Mouse (Mus musculus) C2C12 (cell line): ENCODE measurements around the gene Gm20708. TPM values are rescaled to one million over a fixed set of nuclear protein-coding genes. Genes with fewer than 3 reads are reported as not detected.

Experiments used
- H3K27me3 ChIP-seq: one replicate; pipeline ENCODE4 v1.6.1; 2011; ENCODE audit not compliant: control insufficient read depth, insufficient read depth, insufficient read length
- H3K36me3 ChIP-seq: one replicate; pipeline ENCODE4 v1.6.1; 2011; ENCODE audit not compliant: control insufficient read depth, insufficient read depth
- H3K4me3 ChIP-seq: one replicate; pipeline ENCODE4 v1.5.1; 2011; ENCODE audit warnings: mild to moderate bottlenecking, control low read depth; ENCODE audit not compliant: poor library complexity, insufficient read depth, severe bottlenecking
- H3K79me2 ChIP-seq: one replicate; pipeline ENCODE4 v1.6.1; 2011; ENCODE audit not compliant: control insufficient read depth, insufficient read depth
- H3K79me3 ChIP-seq: one replicate; pipeline ENCODE4 v1.6.1; 2011; ENCODE audit warnings: low read depth, control low read depth
- H3ac ChIP-seq: one replicate; pipeline ENCODE3; 2011; ENCODE audit warnings: low read depth; ENCODE audit not compliant: control insufficient read depth, insufficient read length
- CEBPB ChIP-seq: IDR thresholded peaks from one replicate; pipeline ENCODE4 v1.6.1; 2011; ENCODE audit warnings: low read depth, mild to moderate bottlenecking, control low read depth, moderate library complexity
- CTCF ChIP-seq: IDR thresholded peaks from one replicate; pipeline ENCODE4 v1.5.1; 2011; ENCODE audit not compliant: control insufficient read depth, insufficient read depth, insufficient read length
- FOSL1 ChIP-seq: IDR thresholded peaks from one replicate; pipeline ENCODE4 v1.8.0; 2011; ENCODE audit warnings: mild to moderate bottlenecking, low read length; ENCODE audit not compliant: poor library complexity, insufficient read depth, severe bottlenecking
- MAX ChIP-seq: IDR thresholded peaks from one replicate; pipeline ENCODE4 v1.6.1; 2011; ENCODE audit warnings: mild to moderate bottlenecking, control low read depth
- MYOD1 ChIP-seq: IDR thresholded peaks from one replicate; pipeline ENCODE4 v1.6.1; 2011; ENCODE audit warnings: low read depth; ENCODE audit not compliant: control insufficient read depth, insufficient read length
- MYOG ChIP-seq: IDR thresholded peaks from one replicate; pipeline ENCODE4 v1.6.1; 2011; ENCODE audit not compliant: control insufficient read depth, insufficient read length; ENCODE audit errors: extremely low read depth
- USF1 ChIP-seq: IDR thresholded peaks from one replicate; pipeline ENCODE4 v1.6.1; 2011; ENCODE audit warnings: low read depth, mild to moderate bottlenecking, control low read depth, moderate library complexity
- polyA plus RNA-seq: library from polyadenylated mRNA; unstranded; fragments of >200 nt; fragmentation: generic; extraction: Trizol; gene quantifications from one replicate; pipeline ENCODE4 v1.2.1, GENCODE M21; 2012; ENCODE audit warnings: missing spikeins

Gene Gm20708
- polyA plus RNA-seq, 1 experiment: 0.16 TPM

DNA sequence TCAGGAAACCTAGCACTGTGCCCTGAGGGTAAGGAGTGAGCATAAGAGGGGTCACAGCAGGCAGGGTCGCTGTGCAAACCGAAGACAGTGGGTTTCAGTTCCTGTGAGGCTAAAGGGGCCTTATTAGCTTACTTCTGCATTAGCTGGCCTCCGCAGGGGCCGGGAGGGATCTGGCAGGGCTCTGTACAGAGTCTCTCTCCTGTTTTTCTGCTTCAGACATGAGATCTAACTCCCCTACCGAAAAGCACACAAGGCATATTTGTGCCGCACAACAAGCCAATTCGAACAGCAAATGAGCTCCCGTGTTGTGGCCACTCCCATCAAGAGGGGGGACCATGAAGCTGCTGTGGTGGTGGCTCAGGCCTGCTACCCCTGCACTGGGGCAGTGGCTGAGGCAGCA is 69.4 kb downstream of the Gm20708 start:
- no peak overlapping the region for H3ac ChIP-seq
- H3K79me2 ChIP-seq: no peaks in the 10 kb centered on the region
- no peaks in the 10 kb centered on the region for H3K79me3 ChIP-seq
- H3K36me3 ChIP-seq: no peaks in the 10 kb centered on the region
- TF ChIP-seq FOSL1 (no peak), CEBPB (no peak), MAX (no peak)
- H3K4me3 ChIP-seq: no peak overlapping the region
- no peaks in the 10 kb centered on the region for H3K27me3 ChIP-seq

DNA sequence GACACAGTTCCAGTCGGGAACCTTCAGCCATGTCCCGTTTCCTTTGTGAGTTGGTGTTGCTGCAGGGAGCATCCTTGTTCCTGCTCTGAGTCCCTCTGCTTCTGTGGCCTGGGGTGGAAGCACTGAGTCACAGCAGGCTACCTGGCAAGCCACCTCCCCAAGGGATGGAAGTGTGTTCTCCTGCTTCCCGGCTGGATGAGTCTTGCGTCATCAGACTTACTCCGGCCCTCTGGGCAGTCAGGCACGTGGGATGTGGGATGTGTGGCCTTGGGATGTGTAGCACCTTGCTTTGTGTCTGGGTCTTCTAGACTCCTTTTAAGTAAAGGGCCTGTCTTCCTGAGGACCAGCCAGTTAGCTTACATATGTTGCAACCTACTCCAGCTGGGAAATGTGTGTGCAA is 70.2 kb downstream of the Gm20708 start:
- H3K36me3 ChIP-seq: no peaks in the 10 kb centered on the region
- no peak overlapping the region for H3ac ChIP-seq
- no peaks in the 10 kb centered on the region for H3K79me2 ChIP-seq
- TF ChIP-seq USF1 (no peak), MAX (no peak), MYOG (no peak), CTCF (no peak), FOSL1 (no peak), CEBPB (peak; percentile 65), MYOD1 (no peak)
- no peaks in the 10 kb centered on the region for H3K27me3 ChIP-seq
- H3K79me3 ChIP-seq: no peaks in the 10 kb centered on the region
- no peak overlapping the region for H3K4me3 ChIP-seq

DNA sequence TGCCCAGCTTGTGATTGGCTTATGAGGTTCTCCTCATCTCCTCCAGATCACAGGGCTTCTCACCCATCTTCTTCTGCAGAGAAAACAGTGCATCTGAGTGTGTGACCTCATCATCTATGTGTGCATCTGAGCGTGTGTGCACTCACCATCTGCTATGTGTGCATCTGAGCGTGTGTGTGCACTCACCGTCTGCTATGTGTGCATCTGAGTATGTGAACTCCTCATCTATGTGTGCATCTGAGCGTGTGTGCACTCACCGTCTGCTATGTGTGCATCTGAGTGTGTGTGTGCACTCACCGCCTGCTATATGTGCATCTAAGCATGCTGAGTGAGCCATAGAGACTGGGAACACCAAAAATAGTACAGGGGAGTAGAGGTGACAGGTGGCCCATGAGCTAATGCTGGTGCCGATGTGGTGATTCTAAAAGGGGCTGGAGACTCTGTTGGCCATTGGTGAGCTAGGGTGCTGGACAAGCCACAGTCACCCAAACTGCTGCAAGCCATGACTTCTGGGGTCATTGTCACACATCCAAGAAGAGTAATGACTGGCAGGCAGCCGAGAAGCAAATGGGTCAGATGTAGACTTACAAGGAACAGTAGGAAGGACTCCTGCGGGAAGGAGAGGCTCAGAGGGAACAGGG is 71.0 kb downstream of the Gm20708 start:
- Histone ChIP-seq H3K4me3 (no peak overlapping the region), H3K27me3 (no peaks in the 10 kb centered on the region), H3K79me3 (no peaks in the 10 kb centered on the region), H3ac (no peak overlapping the region), H3K36me3 (no peaks in the 10 kb centered on the region), H3K79me2 (no peaks in the 10 kb centered on the region)
- TF ChIP-seq USF1 (no peak), CEBPB (no peak), MYOD1 (no peak), CTCF (no peak), MAX (no peak), MYOG (no peak), FOSL1 (no peak)

DNA sequence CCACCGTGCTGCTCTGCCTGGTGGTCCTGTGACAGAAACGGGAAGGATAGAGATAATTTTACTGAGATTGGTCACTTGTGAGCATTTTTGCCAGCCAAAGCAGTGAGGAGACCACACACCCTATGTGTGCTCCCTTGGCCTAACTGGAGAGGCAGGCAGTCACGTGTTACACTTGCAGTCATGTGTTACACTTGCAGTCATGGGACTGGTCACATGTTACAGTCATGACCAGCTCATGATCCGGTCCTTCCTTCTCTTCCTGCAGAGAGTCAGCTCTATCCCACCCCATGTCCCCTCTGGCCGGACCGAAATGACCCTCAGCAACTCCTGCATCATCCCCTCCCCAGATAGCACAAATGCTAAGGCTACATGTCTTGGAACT is 71.5 kb downstream of the Gm20708 start:
- Histone ChIP-seq H3K36me3 (no peaks in the 10 kb centered on the region), H3K79me2 (no peaks in the 10 kb centered on the region), H3ac (no peak overlapping the region), H3K4me3 (no peak overlapping the region), H3K79me3 (no peaks in the 10 kb centered on the region), H3K27me3 (no peaks in the 10 kb centered on the region)
- TF ChIP-seq MYOG (no peak), FOSL1 (no peak), USF1 (peak; percentile 32)

DNA sequence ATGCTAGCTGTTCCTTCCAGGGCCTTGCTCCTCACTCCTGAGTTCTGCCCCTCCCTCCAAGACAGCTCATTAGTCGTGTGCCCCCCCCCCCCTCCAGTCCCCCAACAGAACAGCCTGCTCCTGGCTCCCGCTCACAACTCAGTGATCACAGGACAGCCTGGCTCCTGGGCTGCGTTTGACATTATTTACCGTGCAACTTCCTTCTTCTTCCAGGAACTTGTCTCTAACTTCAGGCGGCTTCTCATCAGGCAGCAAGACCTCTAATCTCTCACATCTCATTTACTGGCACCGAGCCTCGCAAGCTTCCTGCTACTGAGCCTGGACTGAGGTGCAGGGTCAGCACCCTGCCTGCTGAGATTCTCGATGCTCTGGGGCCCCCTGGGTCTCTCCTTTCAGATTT is 72.3 kb downstream of the Gm20708 start:
- Histone ChIP-seq H3K79me2 (no peaks in the 10 kb centered on the region), H3K36me3 (no peaks in the 10 kb centered on the region), H3ac (no peak overlapping the region), H3K27me3 (no peaks in the 10 kb centered on the region), H3K79me3 (no peaks in the 10 kb centered on the region), H3K4me3 (no peak overlapping the region)
- TF ChIP-seq MYOG (no peak), CTCF (no peak), MAX (no peak), CEBPB (no peak), FOSL1 (no peak), MYOD1 (no peak), USF1 (no peak)

DNA sequence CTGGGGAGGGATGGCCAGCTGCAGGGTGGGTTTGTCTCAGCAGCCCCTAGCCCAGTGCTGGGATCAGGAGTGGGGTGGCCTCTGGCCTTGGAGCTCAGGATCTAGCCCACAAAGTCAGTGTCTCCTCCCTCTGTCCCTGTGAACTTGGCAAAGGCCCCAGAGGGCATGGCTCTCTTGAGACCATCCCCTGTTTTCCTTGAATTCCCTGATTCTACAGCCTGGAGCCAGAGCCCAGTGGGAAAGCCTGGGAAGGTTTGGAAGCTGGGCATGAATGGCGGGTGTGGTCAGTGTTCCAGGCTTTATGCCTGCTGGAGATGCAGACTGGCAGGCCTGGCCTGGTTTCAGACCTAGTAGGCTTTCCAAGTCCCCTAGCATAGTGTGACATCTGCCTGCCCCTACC is 72.7 kb downstream of the Gm20708 start:
- Histone ChIP-seq H3K36me3 (no peaks in the 10 kb centered on the region), H3K27me3 (no peaks in the 10 kb centered on the region), H3K79me3 (no peaks in the 10 kb centered on the region), H3ac (no peak overlapping the region), H3K4me3 (no peak overlapping the region), H3K79me2 (no peaks in the 10 kb centered on the region)
- TF ChIP-seq FOSL1 (no peak), CTCF (no peak), MYOD1 (no peak), USF1 (no peak), MYOG (no peak), CEBPB (no peak), MAX (no peak)
